Mouse (Mus musculus): ENCODE results near the gene Hist2h2be.

DNA sequence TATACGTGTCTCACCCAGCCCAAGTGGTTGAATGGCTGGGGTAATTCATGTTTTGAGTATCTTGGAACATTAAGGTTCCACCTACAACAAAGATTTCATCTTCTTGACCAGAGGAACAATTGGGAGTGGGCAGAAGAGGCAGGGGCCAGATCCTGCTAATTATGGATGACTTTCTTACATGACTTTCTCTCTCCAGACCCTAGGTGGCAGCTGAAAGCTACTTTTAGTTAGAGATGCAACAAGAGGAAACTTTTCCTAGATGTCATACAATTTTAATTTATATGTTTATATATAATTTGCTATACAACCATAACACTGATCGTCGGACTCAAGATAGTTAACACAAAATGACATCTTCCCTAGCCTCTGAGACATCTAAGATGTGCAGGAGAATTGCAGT is 13.1 kb upstream of the Hist2h2be start:
- TF ChIP-seq CTCF (IDR thresholded peaks at IDR 0.05; ENCODE audit: borderline replicate concordance, control insufficient read depth, extremely low read depth, insufficient read depth, low read length, poor library complexity): no peak
- no peak for TF ChIP-seq POLR2A (IDR thresholded peaks at IDR 0.05; ENCODE audit: control insufficient read depth, extremely low read depth, insufficient read depth, low read length, poor library complexity)

Measured in thymus, adult 2 months (tissue).